Mouse (Mus musculus) midbrain, embryonic 12.5 days (tissue): ENCODE measurements at regions not wholly inside any gene's neighbourhood (a gene's known extent, or its start where the extent isn't known, plus 50 kb on each side); places are given as distances from the start of the nearest gene placed in this dataset.
"Not testable (repeated sequence)": the region's sequence is repeated elsewhere in the genome, so short reads cannot be mapped to it uniquely, and the experiment has no call there.

Experiments
- ATAC-seq: fragments of 200-750 bp; cut with Nextera tagmentation; 2 replicates; pipeline ENCODE4 v1.8.0; 2017; ENCODE audit warnings: low read depth, moderate TSS enrichment, moderate library complexity; ENCODE audit not compliant: low FRiP score
- H3K27ac ChIP-seq: fragments of 300-500 bp; sonication (generic); replicated peaks from 2 replicates; pipeline ENCODE4 v1.5.1; 2016; ENCODE audit warnings: mild to moderate bottlenecking
- H3K27me3 ChIP-seq: fragments of 300-500 bp; sonication (generic); 2 replicates; pipeline ENCODE4 v1.6.1; 2016; ENCODE audit warnings: mild to moderate bottlenecking
- H3K36me3 ChIP-seq: fragments of 300-500 bp; sonication (generic); 2 replicates; pipeline ENCODE4 v1.6.1; 2016
- H3K4me1 ChIP-seq: fragments of 300-500 bp; sonication (generic); 2 replicates; pipeline ENCODE4 v1.6.1; 2016
- H3K4me2 ChIP-seq: fragments of 300-500 bp; sonication (generic); replicated peaks from 2 replicates; pipeline ENCODE4 v1.6.1; 2016; ENCODE audit warnings: mild to moderate bottlenecking, moderate library complexity
- H3K4me3 ChIP-seq: fragments of 300-500 bp; sonication (generic); 2 replicates; pipeline ENCODE4 v1.5.1; 2016; ENCODE audit warnings: mild to moderate bottlenecking
- H3K9ac ChIP-seq: fragments of 300-500 bp; sonication (generic); replicated peaks from 2 replicates; pipeline ENCODE4 v1.6.1; 2016; ENCODE audit warnings: mild to moderate bottlenecking, moderate library complexity
- H3K9me3 ChIP-seq: fragments of 300-500 bp; sonication (generic); 2 replicates; pipeline ENCODE4 v1.6.1; 2016; ENCODE audit warnings: mild to moderate bottlenecking
- WGBS: fragments of 180-500 bp; shearing (Covaris S2); methylation state at CpG from one replicate; pipeline ENCODE4 v1.1.7; 2016; 5-methylcytosine and 5-hydroxymethylcytosine counted together

DNA sequence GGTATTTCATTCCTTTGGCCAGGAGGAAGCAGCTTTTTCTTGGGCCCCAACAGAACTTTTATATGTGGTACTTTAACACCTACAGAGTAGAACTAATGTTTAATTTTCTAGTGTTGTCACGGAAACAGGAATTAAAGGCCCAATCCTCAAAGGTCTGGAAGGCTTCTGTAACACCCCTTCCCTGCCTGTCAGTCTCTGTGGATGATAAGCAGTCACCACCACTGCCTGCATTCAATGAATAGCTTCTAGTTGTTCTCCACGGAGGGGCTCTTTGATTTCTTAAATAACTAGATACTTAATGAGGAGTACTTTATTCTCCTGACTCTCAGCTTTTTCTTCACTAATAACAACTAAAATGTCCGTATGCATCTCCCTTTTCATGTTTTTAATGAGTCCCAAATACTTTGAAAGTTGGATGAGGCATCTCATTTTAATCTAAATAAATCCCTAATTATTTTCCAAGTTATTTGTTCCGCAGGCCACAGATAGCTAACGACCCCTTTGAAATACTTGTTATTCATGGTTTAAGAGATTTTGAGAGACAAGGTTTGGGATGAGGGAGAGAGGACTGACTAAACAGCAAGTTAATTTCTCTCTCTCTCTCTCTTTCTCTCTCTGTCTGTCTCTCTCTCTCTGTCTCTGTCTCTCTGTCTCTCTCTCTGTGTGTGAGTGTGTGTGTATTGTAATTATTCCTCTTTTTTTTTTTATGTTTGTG, 686.0 kb upstream of the Ghitm start:
- Histone ChIP-seq H3K4me2 (no peak overlapping the region), H3K36me3 (no peaks in the 10 kb centered on the region), H3K27ac (no peak overlapping the region), H3K9me3 (no peaks in the 10 kb centered on the region), H3K9ac (no peak overlapping the region), H3K4me3 (no peak overlapping the region), H3K27me3 (no peaks in the 10 kb centered on the region), H3K4me1 (no peaks in the 10 kb centered on the region)
- no peak for ATAC-seq
- 45% methylated on average over 5 of the region's 5 CpGs for WGBS

DNA sequence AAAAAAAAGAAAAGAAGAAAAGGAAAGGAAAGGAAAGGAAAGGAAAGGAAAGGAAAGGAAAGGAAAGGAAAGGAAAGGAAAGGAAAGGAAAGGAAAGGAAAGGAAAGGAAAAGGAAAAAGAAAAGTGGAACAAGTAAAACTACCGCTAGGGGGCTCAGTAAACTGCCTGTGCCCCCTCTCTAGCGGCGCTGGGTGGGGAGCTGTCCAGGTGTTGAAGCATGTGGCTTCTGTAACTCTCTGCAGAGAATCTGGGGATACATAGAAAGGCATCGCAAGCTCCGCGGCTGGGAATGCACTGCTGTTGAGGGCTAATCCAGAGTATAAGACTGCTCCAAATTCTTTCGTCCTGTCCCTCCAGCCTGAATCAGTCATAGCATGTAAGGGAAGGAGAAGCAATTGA, 684.9 kb upstream of the Ghitm start:
- H3K9me3 ChIP-seq = no peaks in the 10 kb centered on the region
- 20% methylated on average over 7 of the region's 7 CpGs for WGBS
- no peak overlapping the region for H3K9ac ChIP-seq
- 0 out of 2 replicates have a peak, but pooled peaks have one; percentile 56 for ATAC-seq
- no peak overlapping the region for H3K4me2 ChIP-seq
- H3K4me1 ChIP-seq = no peaks in the 10 kb centered on the region
- no peaks in the 10 kb centered on the region for H3K36me3 ChIP-seq
- H3K4me3 ChIP-seq = no peak overlapping the region
- no peaks in the 10 kb centered on the region for H3K27me3 ChIP-seq
- no peak overlapping the region for H3K27ac ChIP-seq

DNA sequence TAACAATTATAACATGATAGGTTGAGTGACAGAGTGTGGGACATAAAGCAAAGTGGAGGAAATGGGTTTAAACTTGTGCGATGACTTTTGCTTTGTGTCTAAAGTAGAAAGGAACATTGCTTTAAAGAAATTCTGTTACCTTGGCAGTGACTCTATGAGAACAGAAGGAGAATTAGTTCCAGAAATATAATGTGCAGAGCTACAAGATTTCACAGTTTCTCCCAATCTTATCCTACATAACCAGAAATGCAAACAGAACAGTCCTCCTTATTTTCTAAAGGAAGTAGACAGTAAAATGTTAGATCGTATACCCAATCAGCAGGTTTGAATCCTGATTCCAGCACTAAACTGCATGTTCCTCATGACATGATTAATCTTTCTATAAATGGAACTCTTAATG, 660.6 kb upstream of the Ghitm start:
- Histone ChIP-seq H3K27ac (no peak overlapping the region), H3K4me1 (no peaks in the 10 kb centered on the region), H3K9me3 (no peaks in the 10 kb centered on the region), H3K36me3 (no peaks in the 10 kb centered on the region), H3K27me3 (no peaks in the 10 kb centered on the region), H3K4me3 (no peak overlapping the region), H3K4me2 (no peak overlapping the region), H3K9ac (no peak overlapping the region)
- 96% methylated on average over 2 of the region's 2 CpGs for WGBS
- no peak for ATAC-seq

DNA sequence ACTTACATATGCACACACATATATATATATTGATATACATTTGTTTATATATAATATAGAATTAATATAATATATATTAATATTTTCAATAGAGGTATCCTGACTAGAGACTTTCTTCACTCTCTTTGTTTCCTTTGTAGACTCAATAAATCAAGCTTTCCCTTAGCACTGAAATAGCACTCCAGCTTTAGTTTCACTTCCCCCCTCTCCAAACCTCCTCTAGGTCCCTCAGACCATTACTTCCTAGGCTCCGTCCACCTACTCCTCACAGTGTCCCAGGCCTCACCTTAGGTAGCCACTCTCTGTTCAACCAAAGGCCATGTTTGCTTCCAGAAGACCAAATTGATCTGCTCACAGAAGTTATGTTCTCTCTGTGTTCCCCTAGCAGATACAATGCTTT, 630.7 kb upstream of the Ghitm start:
- 87% methylated on average over 1 of the region's 1 CpGs for WGBS

DNA sequence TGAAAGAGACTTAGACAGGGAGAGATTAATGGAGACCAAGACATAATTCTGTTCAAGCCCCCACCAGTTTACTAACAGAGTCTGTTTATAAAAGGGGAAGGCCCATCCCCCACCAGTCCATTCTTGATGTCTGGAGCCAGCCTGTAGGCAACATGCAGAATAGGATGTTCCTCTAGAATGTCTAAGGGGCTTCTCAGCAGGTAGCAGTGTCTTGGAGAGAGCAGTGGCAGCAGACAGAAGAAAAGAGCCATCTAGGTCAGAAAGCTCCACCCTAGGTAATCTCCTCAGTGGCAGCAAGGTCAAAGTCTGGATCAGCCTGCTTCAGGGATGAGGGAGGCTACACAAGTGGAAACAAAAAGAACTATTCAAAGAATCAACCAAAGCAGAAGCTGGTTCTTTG, 614.6 kb upstream of the Ghitm start:
- not testable (repeated sequence) for H3K4me1 ChIP-seq, H3K36me3 ChIP-seq, H3K9ac ChIP-seq, H3K4me2 ChIP-seq, H3K27me3 ChIP-seq, H3K27ac ChIP-seq, ATAC-seq, H3K4me3 ChIP-seq, H3K9me3 ChIP-seq

More for the DNA sequence above, 630.7 kb upstream of the Ghitm start:
- no peaks in the 10 kb centered on the region for H3K4me1 ChIP-seq
- no peaks in the 10 kb centered on the region for H3K9me3 ChIP-seq
- H3K27me3 ChIP-seq = no peaks in the 10 kb centered on the region
- H3K4me2 ChIP-seq = no peak overlapping the region
- no peaks in the 10 kb centered on the region for H3K36me3 ChIP-seq
- no peak for ATAC-seq
- H3K9ac ChIP-seq = no peak overlapping the region
- no peak overlapping the region for H3K27ac ChIP-seq
- H3K4me3 ChIP-seq = no peak overlapping the region

DNA sequence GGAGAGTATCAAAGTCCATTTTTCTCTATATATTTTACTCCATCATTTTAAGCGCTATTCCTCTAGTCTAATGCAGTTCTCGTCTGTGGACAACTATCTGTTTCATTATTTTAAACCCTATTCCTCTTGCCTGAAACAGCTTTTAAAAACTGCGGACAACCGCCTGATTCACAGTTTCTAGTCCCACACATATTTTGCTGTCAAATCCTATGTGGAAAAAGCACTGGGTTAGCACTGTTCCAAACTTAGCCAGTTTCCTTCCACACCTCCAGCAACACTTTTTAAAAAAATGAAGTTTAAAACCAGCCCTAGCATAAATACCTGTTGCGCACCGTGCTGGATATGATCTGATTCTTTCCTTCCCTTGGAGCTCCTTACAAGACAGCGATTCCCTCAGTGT, 614.1 kb upstream of the Ghitm start:
- WGBS = 91% methylated on average over 7 of the region's 7 CpGs
- H3K4me1 ChIP-seq = no peaks in the 10 kb centered on the region
- no peak overlapping the region for H3K4me3 ChIP-seq
- H3K9me3 ChIP-seq = no peaks in the 10 kb centered on the region
- no peak overlapping the region for H3K4me2 ChIP-seq
- no peak overlapping the region for H3K27ac ChIP-seq
- no peaks in the 10 kb centered on the region for H3K27me3 ChIP-seq
- H3K36me3 ChIP-seq = no peaks in the 10 kb centered on the region
- no peak overlapping the region for H3K9ac ChIP-seq
- no peak for ATAC-seq

DNA sequence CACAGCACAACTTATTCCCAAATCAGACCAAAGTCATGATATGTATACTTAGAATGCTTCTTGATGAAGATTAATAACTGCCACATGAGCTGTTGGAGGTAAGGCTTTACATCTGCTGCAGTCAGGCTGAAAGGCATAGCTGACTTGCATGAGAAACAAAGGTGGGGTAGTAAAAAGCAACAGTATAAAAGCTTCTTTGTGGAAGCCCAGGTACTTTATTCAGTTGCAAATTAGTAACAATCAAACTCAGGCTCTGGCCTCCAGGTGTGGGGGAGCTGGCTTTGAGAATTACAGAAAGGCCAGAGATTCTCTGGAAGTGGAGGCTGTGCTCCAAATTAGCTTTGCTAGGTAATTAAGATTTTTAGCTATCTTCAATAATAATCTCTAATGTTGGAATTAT, 608.0 kb upstream of the Ghitm start:
- Histone ChIP-seq H3K36me3 (no peaks in the 10 kb centered on the region), H3K27me3 (no peaks in the 10 kb centered on the region), H3K9ac (no peak overlapping the region), H3K4me2 (no peak overlapping the region), H3K4me1 (no peaks in the 10 kb centered on the region), H3K27ac (no peak overlapping the region), H3K4me3 (no peak overlapping the region), H3K9me3 (no peaks in the 10 kb centered on the region)
- no peak for ATAC-seq

DNA sequence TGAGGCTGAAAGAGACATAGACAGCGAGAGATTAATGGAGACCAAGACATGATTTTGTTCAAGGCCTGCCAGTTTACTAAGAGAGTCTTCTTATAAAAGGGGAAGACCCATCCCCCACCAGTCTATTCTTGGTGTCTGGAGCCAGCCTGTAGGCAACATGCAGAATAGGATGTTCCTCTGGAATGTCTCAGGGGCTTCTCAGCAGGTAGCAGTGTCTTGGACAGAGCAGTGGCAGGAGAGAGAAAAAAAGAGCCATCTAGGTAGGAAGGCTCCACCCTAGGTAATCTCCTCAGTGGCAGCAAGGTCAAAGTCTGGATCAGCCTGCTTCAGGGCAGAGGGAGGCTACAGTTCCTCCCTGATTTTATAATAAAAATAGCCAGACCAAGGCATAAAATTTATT, 607.4 kb upstream of the Ghitm start:
- H3K27ac ChIP-seq, H3K9me3 ChIP-seq, H3K4me3 ChIP-seq, H3K36me3 ChIP-seq, H3K4me1 ChIP-seq, H3K9ac ChIP-seq, ATAC-seq, H3K27me3 ChIP-seq, H3K4me2 ChIP-seq: not testable (repeated sequence)
- 89% methylated on average over 1 of the region's 1 CpGs for WGBS
